Mouse (Mus musculus) urinary bladder, postnatal 0 days (tissue): ENCODE measurements around the gene Serpinb1a. TPM values are rescaled to one million over a fixed set of nuclear protein-coding genes. Genes with fewer than 3 reads are reported as not detected.

Source experiments
- polyA plus RNA-seq: library from polyadenylated mRNA; unstranded; fragments of >200 nt; fragmentation: Nextera tagmentation; extraction: Ambion mirVana; gene quantifications from 2 replicates; pipeline ENCODE4 v1.2.1, GENCODE M21; 2015

Serpinb1a gene
- 50.3 and 57.8 TPM in 2 replicates for polyA plus RNA-seq

DNA sequence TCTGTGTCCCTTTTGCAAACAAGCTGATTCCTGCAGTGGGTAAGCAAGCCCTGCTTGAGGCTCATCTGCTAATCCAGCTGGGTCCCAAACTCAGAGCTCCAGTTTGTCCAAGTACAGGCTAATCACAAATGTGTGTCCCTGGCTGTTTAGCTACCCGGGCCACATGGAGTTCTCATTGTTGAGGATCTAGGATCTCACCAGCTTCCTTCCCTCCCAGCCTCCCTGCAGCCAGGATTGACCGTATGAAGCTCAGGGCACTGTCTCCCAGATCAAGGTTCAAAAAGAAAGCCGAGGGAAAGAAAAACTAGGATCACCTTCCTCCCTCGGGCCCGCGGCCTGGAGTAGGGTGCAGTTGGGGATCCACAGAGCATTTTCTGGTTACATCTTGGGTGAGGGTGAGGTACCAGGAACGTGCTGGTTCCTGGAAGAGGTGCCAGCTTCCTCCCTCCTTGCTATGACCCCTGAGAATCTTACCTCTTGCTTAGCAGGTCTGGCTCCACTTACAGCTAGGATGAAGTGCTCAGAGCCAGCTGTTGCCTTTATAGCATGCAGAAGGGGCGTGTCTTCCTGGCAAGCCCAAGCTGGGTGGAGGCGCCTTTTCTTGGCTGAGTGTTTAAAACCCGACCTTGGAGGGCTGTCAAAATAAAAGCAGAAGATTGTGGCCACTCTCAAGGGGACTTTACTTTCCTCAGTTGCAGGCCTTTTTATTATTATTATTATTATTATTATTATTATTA, at the start of gene Serpinb1a:
Serpinb1a (minus strand) TSS at position 518 of the 737 bp plus-strand sequence.

DNA sequence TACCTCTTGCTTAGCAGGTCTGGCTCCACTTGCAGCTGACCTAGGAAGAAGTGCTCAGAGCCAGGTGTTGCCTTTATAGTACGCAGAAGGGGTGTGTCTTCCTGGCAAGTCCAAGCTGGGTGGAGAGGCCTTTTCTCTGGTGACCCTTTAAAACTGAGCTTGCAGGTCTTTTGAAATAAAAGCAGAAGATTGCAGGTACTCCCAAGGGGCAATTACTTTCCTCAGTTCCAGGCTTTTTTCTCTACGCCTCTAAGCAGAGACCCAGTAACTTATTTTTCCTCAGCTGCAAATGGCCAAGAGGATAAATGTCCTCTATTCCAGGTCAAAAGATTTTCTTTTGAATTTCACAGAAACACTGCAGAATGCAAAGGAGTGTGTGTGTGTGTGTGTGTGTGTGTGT, 47.1 kb upstream of the Serpinb1a start, which contains the start of gene Serpinb1c:
Serpinb1c (minus strand) TSS at position 101 of the 400 bp plus-strand sequence.

DNA sequence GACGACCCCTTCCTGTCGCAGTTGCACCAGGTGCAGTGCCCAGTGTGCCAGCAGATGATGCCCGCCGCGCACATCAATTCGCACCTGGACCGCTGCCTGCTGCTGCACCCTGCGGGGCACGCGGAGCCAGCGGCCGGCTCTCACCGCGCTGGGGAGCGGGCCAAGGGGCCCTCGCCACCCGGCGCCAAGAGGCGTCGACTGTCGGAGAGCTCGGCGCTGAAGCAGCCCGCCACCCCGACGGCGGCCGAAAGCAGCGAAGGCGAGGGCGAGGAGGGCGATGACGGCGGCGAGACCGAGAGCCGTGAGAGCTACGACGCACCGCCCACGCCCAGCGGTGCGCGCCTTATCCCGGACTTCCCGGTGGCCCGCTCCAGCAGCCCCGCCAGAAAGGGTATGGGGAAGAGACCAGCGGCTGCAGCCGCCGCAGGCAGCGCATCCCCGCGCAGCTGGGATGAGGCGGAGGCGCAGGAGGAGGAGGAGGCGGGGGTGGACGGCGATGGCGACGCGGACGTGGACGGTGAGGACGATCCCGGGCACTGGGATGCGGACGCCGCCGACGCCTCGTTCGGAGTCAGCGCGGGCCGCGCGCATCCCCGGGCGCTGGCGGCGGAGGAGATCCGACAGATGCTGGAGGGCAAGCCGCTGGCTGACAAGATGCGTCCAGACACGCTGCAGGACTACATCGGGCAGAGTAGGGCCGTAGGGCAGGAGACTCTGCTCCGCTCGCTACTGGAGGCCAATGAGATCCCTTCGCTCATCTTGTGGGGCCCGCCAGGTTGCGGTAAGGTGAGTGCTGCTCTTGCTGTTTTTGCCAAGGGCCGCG, 48.5 kb downstream of the Serpinb1a start, which contains the start of gene D930007J09Rik:
D930007J09Rik (minus strand) TSS at position 591 of the 823 bp plus-strand sequence.

DNA sequence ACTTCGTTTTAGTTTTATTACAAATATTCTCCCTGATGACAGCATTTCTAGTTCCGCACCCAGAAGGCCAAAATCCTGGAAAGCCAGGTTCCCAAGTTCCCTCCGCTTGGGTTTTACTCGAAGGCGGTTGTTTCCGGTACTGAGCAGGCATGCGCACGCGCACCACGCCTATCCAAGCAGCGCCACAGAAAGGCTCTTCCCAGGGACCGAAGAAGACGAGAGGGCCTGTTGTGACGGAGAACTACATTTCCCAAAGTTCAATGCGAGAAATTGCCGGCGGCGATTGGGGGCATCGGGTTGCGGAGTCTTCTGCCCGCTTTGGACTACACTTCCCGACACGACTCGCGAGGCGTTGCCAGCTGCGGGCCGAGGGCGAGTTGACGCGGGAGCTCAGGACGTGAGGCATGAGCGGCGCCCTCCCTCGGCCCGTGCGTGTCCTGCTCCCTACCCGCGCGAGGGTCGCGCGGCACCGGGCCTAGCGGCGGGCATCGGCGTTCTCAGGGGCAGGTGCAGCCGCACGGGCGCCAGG, 49.2 kb downstream of the Serpinb1a start, which contains the start of gene Wrnip1:
Wrnip1 (plus strand) TSS at position 346 of the 529 bp plus-strand sequence.

Other genes starting within 250 kb of the Serpinb1a start
- gene Mylk4, start 67.2 kb downstream of the Serpinb1a start, polyA plus RNA-seq: 0.07 TPM in 1 of 2 replicates, not detected in the other
- 12.5 and 14.3 TPM in 2 replicates for gene Wrnip1, start 49.1 kb downstream of the Serpinb1a start, polyA plus RNA-seq
- gene D930007J09Rik, start 48.3 kb downstream of the Serpinb1a start, polyA plus RNA-seq: not detected in 2 replicates
- 0.22 and 0.31 TPM in 2 replicates for gene Serpinb1c, start 47.0 kb upstream of the Serpinb1a start, polyA plus RNA-seq
- gene Serpinb6b, start 114.0 kb upstream of the Serpinb1a start, polyA plus RNA-seq: 44.0 and 44.5 TPM in 2 replicates
- 15.2 and 15.3 TPM in 2 replicates for gene Serpinb9, start 152.1 kb upstream of the Serpinb1a start, polyA plus RNA-seq
- gene Serpinb9b, start 176.2 kb upstream of the Serpinb1a start, polyA plus RNA-seq: 1.7 and 2.3 TPM in 2 replicates
- gene Serpinb1b, start 227.4 kb upstream of the Serpinb1a start, polyA plus RNA-seq: 0.29 TPM in 1 of 2 replicates, not detected in the other